Mouse (Mus musculus) stomach, postnatal 0 days (tissue): ENCODE measurements around the gene Comt. TPM values are rescaled to one million over a fixed set of nuclear protein-coding genes. Genes with fewer than 3 reads are reported as not detected.

ENCODE experiments used
- ATAC-seq: fragments of 200-750 bp; cut with Nextera tagmentation; 2 replicates; pipeline ENCODE4 v1.8.0; 2017; ENCODE audit not compliant: low FRiP score, low TSS enrichment
- DNase-seq: peaks from one replicate; pipeline ENCODE4 v3.0.0-alpha.2; 2016; ENCODE audit warnings: low spot score
- H3K27ac ChIP-seq: fragments of 300-500 bp; sonication (generic); replicated peaks from 2 replicates; pipeline ENCODE4 v1.5.1; 2014; ENCODE audit warnings: mild to moderate bottlenecking, control low read depth
- H3K27me3 ChIP-seq: fragments of 300-500 bp; sonication (generic); 2 replicates; pipeline ENCODE4 v1.6.1; 2014; ENCODE audit warnings: low read length; ENCODE audit not compliant: control insufficient read depth, insufficient read depth
- H3K36me3 ChIP-seq: fragments of 300-500 bp; sonication (generic); 2 replicates; pipeline ENCODE4 v1.6.1; 2014; ENCODE audit warnings: low read length, mixed read lengths; ENCODE audit not compliant: control insufficient read depth, insufficient read depth
- H3K4me1 ChIP-seq: fragments of 300-500 bp; sonication (generic); replicated peaks from 2 replicates; pipeline ENCODE4 v1.6.1; 2014; ENCODE audit warnings: antibody characterized with exemption; ENCODE audit not compliant: control insufficient read depth, insufficient read depth
- H3K4me2 ChIP-seq: fragments of 300-500 bp; sonication (generic); replicated peaks from 2 replicates; pipeline ENCODE4 v1.6.1; 2014; ENCODE audit warnings: low read depth, mild to moderate bottlenecking, control low read depth, moderate library complexity
- H3K4me3 ChIP-seq: fragments of 300-500 bp; sonication (generic); 2 replicates; pipeline ENCODE4 v1.5.1; 2014; ENCODE audit warnings: low read depth, low read length, control low read depth
- H3K9ac ChIP-seq: fragments of 300-500 bp; sonication (generic); 2 replicates; pipeline ENCODE4 v1.6.1; 2014; ENCODE audit warnings: mild to moderate bottlenecking, low read length, control low read depth, mixed read lengths
- H3K9me3 ChIP-seq: fragments of 300-500 bp; sonication (generic); 2 replicates; pipeline ENCODE4 v1.6.1; 2016; ENCODE audit warnings: low read length; ENCODE audit not compliant: control insufficient read depth
- CTCF ChIP-seq: IDR thresholded peaks from 2 replicates; pipeline ENCODE4 v1.5.1; 2016; ENCODE audit warnings: antibody characterized with exemption, low read depth, mild to moderate bottlenecking, moderate library complexity
- EP300 ChIP-seq: optimal IDR thresholded peaks from 2 replicates; pipeline ENCODE3; 2016; ENCODE audit warnings: antibody characterized with exemption
- WGBS: fragments of 180-500 bp; shearing (Covaris S2); extraction: QIAGEN DNeasy Blood & Tissue Kit; methylation state at CpG from one replicate; pipeline ENCODE4 v1.1.7; 2014; 5-methylcytosine and 5-hydroxymethylcytosine counted together
- polyA plus RNA-seq: library from polyadenylated mRNA; unstranded; fragments of >200 nt; fragmentation: Nextera tagmentation; extraction: Ambion mirVana; gene quantifications from 2 replicates; pipeline ENCODE4 v1.2.1, GENCODE M21; 2015

Gene Comt
- polyA plus RNA-seq, 1 experiment from 2014 or later = 95.1 TPM

DNA sequence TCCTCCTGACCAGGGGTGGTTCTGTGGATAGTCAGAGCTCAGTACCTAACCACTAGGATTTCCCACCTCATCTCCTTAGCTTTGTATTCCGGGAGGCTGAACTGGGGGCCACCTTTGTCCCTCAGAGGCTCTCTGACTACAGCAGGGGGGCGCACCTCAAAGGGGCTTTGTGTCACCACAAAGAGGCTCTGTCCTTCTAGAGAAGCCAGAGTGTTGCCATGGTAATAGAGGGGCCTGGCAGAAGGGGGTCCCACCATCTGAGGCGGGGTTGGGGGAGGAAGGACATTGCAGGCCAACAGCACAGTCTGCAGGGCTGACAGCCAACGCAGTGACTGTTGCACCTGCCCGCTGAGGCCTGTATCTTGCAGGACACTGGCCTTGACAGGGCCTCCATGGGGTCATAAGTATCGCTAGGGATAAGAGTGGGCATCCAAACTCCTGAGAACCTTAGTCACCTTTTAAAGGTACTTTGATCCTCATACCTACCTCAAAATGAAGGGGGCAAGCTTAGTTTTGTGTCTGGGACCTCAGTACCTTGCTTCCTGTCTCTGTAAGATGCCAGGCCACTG lies 46.1 kb downstream of the Comt start:
- Histone ChIP-seq H3K27me3 (no peaks in the 10 kb centered on the region), H3K9ac (no peak overlapping the region), H3K4me2 (no peak overlapping the region), H3K9me3 (no peaks in the 10 kb centered on the region), H3K4me3 (no peak overlapping the region), H3K4me1 (no peaks in the 10 kb centered on the region), H3K27ac (no peak overlapping the region), H3K36me3 (no peaks in the 10 kb centered on the region)
- no peak for DNase-seq
- ATAC-seq = no peak
- WGBS = 59% methylated on average over 6 of the region's 6 CpGs
- TF ChIP-seq CTCF = no peak

DNA sequence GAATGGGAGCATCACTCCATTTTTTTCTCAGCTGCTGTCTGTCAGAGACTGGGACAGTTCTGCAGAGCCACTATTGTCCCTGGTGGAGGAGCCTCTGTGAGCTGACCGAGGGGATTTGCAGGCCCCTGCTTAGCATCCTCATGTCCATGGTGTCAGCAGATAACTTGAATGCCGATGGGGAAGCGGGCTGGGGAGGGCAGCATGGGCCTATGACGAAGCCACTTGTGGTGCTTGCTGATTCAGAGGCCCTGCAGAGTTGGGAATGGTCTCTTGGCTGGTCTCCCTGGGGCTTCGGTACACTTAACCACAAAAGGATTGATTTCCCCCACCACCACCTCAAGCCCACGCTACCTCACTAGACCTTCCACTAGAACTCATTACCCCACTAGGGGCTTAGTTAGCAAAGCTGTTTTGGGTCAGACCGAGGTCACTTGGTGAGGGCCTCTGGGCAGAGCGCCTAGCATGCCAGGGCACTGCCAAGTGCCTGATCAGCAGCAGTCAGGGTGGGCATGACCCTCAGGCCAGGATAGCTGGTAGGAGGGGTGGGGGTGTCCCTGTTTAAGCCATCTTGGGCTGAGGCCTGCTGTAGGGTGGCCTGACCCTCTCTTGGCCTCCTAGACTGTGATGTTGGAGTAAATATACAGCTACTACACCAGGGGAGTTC lies 47.2 kb downstream of the Comt start:
- no peak overlapping the region for H3K9ac ChIP-seq
- H3K36me3 ChIP-seq = no peaks in the 10 kb centered on the region
- no peaks in the 10 kb centered on the region for H3K9me3 ChIP-seq
- no peak overlapping the region for H3K4me3 ChIP-seq
- no peaks in the 10 kb centered on the region for H3K27me3 ChIP-seq
- no peak overlapping the region; the same call in 1 of the 2 replicates for H3K27ac ChIP-seq
- DNase-seq (no peak), ATAC-seq (no peak)
- 86% methylated on average over 8 of the region's 8 CpGs for WGBS
- H3K4me1 ChIP-seq = no peaks in the 10 kb centered on the region
- H3K4me2 ChIP-seq = no peak overlapping the region
- TF ChIP-seq CTCF (no peak), EP300 (no peak)

- H3K4me2 ChIP-seq = no peak overlapping the region
- H3K4me3 ChIP-seq = no peak overlapping the region
- H3K27ac ChIP-seq = no peak overlapping the region
- H3K36me3 ChIP-seq = no peaks in the 10 kb centered on the region
- DNase-seq = no peak
- H3K9ac ChIP-seq = no peak overlapping the region
- TF ChIP-seq CTCF (no peak), EP300 (no peak)
- H3K9me3 ChIP-seq = no peaks in the 10 kb centered on the region
- H3K27me3 ChIP-seq = no peaks in the 10 kb centered on the region
- no peaks in the 10 kb centered on the region for H3K4me1 ChIP-seq
- WGBS = 43% methylated on average over 1 of the region's 1 CpGs
- ATAC-seq = no peak
These were observed 48.2 kb downstream of the Comt start for GRCm38 (mm10) chr16:18378489-18378888.

DNA sequence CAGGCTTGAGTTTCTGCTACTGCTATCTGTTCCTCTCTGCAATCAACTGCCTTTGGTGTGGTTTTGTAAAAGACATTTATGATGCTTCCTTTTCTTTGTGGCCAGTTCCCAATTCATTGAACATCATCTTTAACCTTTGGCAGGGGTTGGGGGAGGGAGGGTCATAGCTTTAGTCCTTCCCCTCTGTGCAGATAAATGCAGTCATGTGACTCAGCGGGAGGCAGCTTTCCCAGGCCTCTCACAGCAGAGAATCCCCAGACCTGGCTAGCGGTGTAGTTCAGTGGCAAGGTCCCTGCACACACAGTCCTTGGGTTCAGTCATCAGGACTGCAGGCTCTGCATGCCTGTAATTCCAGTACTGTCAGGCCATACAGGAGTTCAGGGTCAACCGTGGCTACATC lies 49.4 kb downstream of the Comt start:
- no peaks in the 10 kb centered on the region for H3K9me3 ChIP-seq
- no peak overlapping the region for H3K4me2 ChIP-seq
- H3K4me1 ChIP-seq = no peaks in the 10 kb centered on the region
- H3K4me3 ChIP-seq = no peak overlapping the region
- no peak for TF ChIP-seq EP300
- no peak for TF ChIP-seq CTCF
- ATAC-seq (no peak), DNase-seq (no peak)
- WGBS = 46% methylated on average over 3 of the region's 3 CpGs
- H3K27me3 ChIP-seq = no peaks in the 10 kb centered on the region
- H3K27ac ChIP-seq = no peak overlapping the region
- no peaks in the 10 kb centered on the region for H3K36me3 ChIP-seq
- no peak overlapping the region for H3K9ac ChIP-seq

GRCm38 (mm10) chr16:18376297-18376954 lies 50.2 kb downstream of the Comt start:
- WGBS = 61% methylated on average over 7 of the region's 7 CpGs
- Histone ChIP-seq H3K27ac (no peak overlapping the region), H3K4me3 (no peak overlapping the region), H3K9me3 (no peaks in the 10 kb centered on the region), H3K36me3 (no peaks in the 10 kb centered on the region), H3K27me3 (no peaks in the 10 kb centered on the region), H3K9ac (no peak overlapping the region), H3K4me2 (no peak overlapping the region), H3K4me1 (no peaks in the 10 kb centered on the region)
- no peak for ATAC-seq
- no peak for DNase-seq
- TF ChIP-seq CTCF (no peak), EP300 (no peak)

- ATAC-seq (no peak), DNase-seq (no peak)
- WGBS = 93% methylated on average over 4 of the region's 4 CpGs
- no peaks in the 10 kb centered on the region for H3K4me1 ChIP-seq
- no peak overlapping the region for H3K4me2 ChIP-seq
- H3K4me3 ChIP-seq = no peak overlapping the region
- TF ChIP-seq CTCF = no peak
- TF ChIP-seq EP300 = no peak
- H3K9ac ChIP-seq = no peak overlapping the region
- H3K36me3 ChIP-seq = no peaks in the 10 kb centered on the region
- no peaks in the 10 kb centered on the region for H3K9me3 ChIP-seq
- no peak overlapping the region for H3K27ac ChIP-seq
- H3K27me3 ChIP-seq = no peaks in the 10 kb centered on the region
These were observed 53.0 kb downstream of the Comt start for GRCm38 (mm10) chr16:18373632-18374031.
